Mouse (Mus musculus) CH12.LX (cell line): ENCODE data around the gene Luzp1.

Experiments used
- CHD1 ChIP-seq: IDR thresholded peaks from 2 replicates; pipeline ENCODE4 v1.6.1; 2012; ENCODE audit warnings: low read depth, low read length, improper control_type of control experiment, inconsistent platforms
- CTCF ChIP-seq, 2 experiments: IDR thresholded peaks in 1 of 2; conservative IDR thresholded peaks in 1 of 2; 2 replicates each; pipeline ENCODE4 v1.5.1; 2011 to 2012; ENCODE audit warnings: low read depth in 2 of 2, low read length in 2 of 2, improper control_type of control experiment in 1 of 2, inconsistent platforms in 1 of 2, mild to moderate bottlenecking in 1 of 2, moderate library complexity in 1 of 2
- EP300 ChIP-seq: IDR thresholded peaks from 2 replicates; pipeline ENCODE4 v1.6.1; 2011; ENCODE audit warnings: low read length, improper control_type of control experiment
- GABPA ChIP-seq: IDR thresholded peaks from 2 replicates; pipeline ENCODE4 v1.6.1; 2012; ENCODE audit warnings: low read depth, low read length, improper control_type of control experiment, inconsistent platforms; ENCODE audit not compliant: insufficient replicate concordance
- HCFC1 ChIP-seq: IDR thresholded peaks from 2 replicates; pipeline ENCODE4 v1.6.1; 2012; ENCODE audit warnings: low read depth, mild to moderate bottlenecking, inconsistent platforms, low read length, improper control_type of control experiment
- JUN ChIP-seq: IDR thresholded peaks from 2 replicates; pipeline ENCODE4 v1.6.1; 2011; ENCODE audit warnings: low read depth, mild to moderate bottlenecking, low read length, improper control_type of control experiment, moderate library complexity; ENCODE audit not compliant: insufficient read depth
- MAFK ChIP-seq: IDR thresholded peaks from 2 replicates; pipeline ENCODE4 v1.6.1; 2011; ENCODE audit warnings: low read length, improper control_type of control experiment; ENCODE audit not compliant: insufficient replicate concordance
- MEF2A ChIP-seq: IDR thresholded peaks from 2 replicates; pipeline ENCODE4 v1.6.1; 2014; ENCODE audit warnings: low read depth, mild to moderate bottlenecking, inconsistent platforms, low read length, improper control_type of control experiment, borderline replicate concordance
- RCOR1 ChIP-seq: conservative IDR thresholded peaks from 2 replicates; pipeline ENCODE4 v1.6.1; 2012; ENCODE audit warnings: low read depth, mild to moderate bottlenecking, inconsistent platforms, low read length, improper control_type of control experiment
- ZMIZ1 ChIP-seq: IDR thresholded peaks from 2 replicates; pipeline ENCODE4 v1.6.1; 2012; ENCODE audit warnings: low read depth, mild to moderate bottlenecking, inconsistent platforms, low read length, improper control_type of control experiment

DNA sequence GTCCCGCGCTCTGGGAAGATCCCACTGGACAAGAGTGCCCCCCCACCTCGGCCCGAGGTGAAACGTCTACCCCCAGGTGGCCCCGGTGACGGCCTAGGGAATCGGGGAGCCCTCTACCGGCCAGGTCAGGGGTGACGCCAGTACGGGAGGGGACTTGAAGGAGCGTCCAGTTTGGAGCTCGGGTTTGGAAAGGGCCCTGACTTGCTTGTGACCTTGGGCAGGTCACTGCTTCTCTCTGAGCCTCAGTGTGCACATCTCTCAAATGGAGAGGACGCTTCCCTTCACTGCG is 44.6 kb upstream of the Luzp1 start:
- TF ChIP-seq MAFK = no peak
- no peak for TF ChIP-seq HCFC1
- no peak for TF ChIP-seq GABPA
- TF ChIP-seq CTCF (conservative IDR thresholded peaks at IDR 0.05 in 1 of 2, IDR thresholded peaks at IDR 0.05 in 1 of 2; ENCODE audit: low read depth in 2 of 2, low read length in 2 of 2) = peak in 1 of 2 experiments; percentile 39; a peak in 2 of 4 replicates
- TF ChIP-seq RCOR1 = no peak
- TF ChIP-seq EP300 = no peak
- TF ChIP-seq MEF2A = no peak
- TF ChIP-seq ZMIZ1 = no peak
- no peak for TF ChIP-seq JUN
- TF ChIP-seq CHD1 = no peak
